Mouse (Mus musculus): ENCODE results near the gene Arpc4.

GRCm38 (mm10) chr6:113385160-113385714 is 7.3 kb downstream of the Arpc4 start:
- TF ChIP-seq POLR2A (IDR thresholded peaks at IDR 0.05; ENCODE audit: low read depth, low read length) (no peak), CHD2 (IDR thresholded peaks at IDR 0.05; ENCODE audit: low read length) (no peak), CTCF (conservative IDR thresholded peaks at IDR 0.05 in 1 of 2, IDR thresholded peaks at IDR 0.05 in 1 of 2; ENCODE audit: low read depth in 2 of 2, low read length in 2 of 2) (no peak), KAT2A (IDR thresholded peaks at IDR 0.05; ENCODE audit: insufficient replicate concordance, low read length) (no peak), ZKSCAN1 (IDR thresholded peaks at IDR 0.05; ENCODE audit: borderline replicate concordance, low read depth, low read length) (no peak), TBP (conservative IDR thresholded peaks at IDR 0.05; ENCODE audit: low read depth, low read length) (no peak), ELF1 (IDR thresholded peaks at IDR 0.05; ENCODE audit: low read depth, low read length) (no peak), MAFK (IDR thresholded peaks at IDR 0.05; ENCODE audit: insufficient replicate concordance, low read length) (no peak), TCF12 (IDR thresholded peaks at IDR 0.05; ENCODE audit: low read depth, low read length) (no peak), UBTF (IDR thresholded peaks at IDR 0.05; ENCODE audit: low read depth, low read length) (no peak), ZC3H11A (IDR thresholded peaks at IDR 0.05; ENCODE audit: low read depth, low read length) (no peak), MYC (IDR thresholded peaks at IDR 0.05; ENCODE audit: low read depth, low read length) (no peak)
